Mouse (Mus musculus) lung, adult 18-20 months (tissue): ENCODE data around the gene D430019H16Rik.

Experiments
- DNase-seq, 2 experiments: peaks; one replicate each; pipeline ENCODE4 v3.0.0; 2022; ENCODE audit warnings: mixed read lengths in 2 of 2

Gene D430019H16Rik

GRCm38 (mm10) chr12:105541590-105542402 is 88.1 kb downstream of the D430019H16Rik start:
- DNase-seq: no peak

GRCm38 (mm10) chr12:105542513-105542912 is 88.9 kb downstream of the D430019H16Rik start:
- no peak for DNase-seq
